Mouse (Mus musculus) thymus, postnatal 0 days (tissue): Measurements from ENCODE around the gene Eif3k. TPM values are rescaled to one million over a fixed set of nuclear protein-coding genes. Genes with fewer than 3 reads are reported as not detected.
"Not testable (repeated sequence)": the region's sequence is repeated elsewhere in the genome, so short reads cannot be mapped to it uniquely, and the experiment has no call there.

Experiments used
- DNase-seq: peaks from one replicate; pipeline ENCODE4 v3.0.0-alpha.2; 2015; ENCODE audit warnings: low spot score
- polyA plus RNA-seq: library from polyadenylated mRNA; unstranded; fragments of >200 nt; fragmentation: Nextera tagmentation; extraction: Ambion mirVana; gene quantifications from 2 replicates; pipeline ENCODE4 v1.2.1, GENCODE M21; 2015

Eif3k gene
- polyA plus RNA-seq, 1 experiment from 2014 or later = 497 TPM

DNA sequence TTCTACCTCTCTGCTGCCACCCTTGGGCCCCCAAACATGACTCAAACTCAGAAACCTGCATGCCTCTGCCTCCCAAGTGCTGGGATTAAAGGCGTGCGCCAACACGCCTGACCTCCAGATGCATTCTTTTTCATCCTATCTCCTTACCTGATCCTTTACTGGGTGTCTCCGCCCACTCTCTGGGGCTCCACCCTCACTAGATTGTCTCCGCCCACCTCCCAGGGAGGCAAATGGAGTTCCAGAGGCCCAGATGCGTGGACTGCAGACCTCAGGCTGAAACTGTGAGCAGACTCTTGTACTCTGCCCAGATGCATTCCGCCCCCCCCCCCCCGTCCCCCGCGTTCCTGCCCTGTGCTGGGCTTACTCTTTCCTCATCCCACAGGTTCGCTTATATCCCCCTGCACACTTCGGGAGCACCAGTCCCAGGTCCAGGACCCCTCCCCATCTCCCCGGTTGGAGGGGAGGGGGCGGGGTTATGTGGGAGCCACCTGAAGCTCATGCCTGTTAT, 9.2 kb upstream of the Eif3k start:
- DNase-seq = no peak

DNA sequence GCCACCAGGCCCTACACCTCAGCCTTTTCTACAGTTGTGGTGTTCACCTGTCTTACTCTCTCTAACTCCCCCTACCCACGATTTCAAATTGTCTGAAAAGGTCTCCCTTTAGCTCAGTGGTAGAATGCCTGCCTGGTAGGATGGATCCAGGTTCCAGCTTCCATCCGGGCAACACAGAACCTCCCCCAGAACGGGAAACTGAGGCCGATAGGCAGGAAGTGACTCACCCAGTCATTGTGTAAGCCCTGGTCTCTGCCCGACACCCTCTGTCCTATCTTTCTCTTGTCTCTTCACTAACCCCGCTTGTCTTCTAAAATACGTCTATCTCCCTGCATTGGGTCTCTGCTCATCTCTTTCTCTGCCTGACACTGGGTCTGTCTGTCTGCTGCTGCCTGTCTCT, 3.5 kb upstream of the Eif3k start:
- no peak for DNase-seq

DNA sequence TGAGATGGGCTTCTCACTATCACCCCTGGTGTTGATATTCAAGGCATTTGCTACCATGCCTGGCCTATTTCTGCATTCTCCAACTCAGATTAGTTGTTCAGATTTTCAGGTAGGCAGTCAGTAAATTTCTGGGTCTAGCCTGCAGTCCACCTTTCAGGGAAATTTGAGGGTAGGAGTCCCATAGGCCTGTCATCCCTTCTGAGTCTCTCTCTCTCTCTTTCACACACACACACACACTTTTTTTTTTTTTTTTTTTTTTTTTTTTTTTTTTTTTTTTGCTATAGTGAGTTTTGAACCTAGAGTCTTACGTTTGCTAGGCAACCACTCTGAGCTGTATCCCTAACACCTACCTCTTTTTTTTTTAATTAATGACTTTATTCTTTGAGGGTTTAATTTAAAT, 2.8 kb upstream of the Eif3k start:
- DNase-seq = no peak

DNA sequence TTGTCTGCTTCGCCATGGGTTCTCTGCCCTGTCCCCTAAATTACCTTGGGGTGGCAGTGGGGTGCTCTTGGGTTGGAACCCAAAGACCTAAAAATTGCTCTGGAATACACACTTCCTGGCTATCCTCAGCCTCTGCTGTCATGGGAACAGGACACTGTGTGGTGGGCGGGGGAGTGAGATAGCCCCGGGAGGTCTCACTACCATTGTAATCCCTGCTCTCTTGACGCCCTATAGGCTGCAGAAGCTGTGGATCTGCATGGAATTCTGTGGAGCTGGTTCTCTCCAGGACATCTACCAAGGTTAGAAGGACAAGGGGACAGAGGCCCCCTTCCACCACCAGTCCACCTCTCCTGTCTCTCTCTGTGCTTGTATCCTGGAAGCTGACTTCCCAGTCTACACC, 2.2 kb upstream of the Eif3k start:
- DNase-seq = no peak

DNA sequence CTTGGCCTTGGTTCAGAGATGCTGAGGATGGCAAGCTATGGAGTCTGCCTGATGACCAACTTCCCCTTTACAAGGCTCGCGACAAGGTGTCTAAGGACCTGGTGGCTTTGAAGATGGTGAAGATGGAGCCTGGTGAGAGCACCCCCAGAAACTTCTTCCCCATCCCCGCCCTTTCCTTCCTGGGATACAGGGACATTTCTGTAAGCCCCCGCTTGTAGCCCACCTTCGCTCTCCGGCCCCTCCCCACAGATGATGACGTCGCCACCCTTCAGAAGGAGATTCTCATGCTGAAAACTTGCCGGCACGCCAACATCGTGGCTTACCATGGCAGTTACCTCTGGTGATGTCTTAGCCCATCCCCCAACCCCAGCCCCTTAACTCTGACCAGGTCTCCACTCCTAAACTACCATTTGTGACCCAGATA, 1.5 kb upstream of the Eif3k start:
- DNase-seq = peak; percentile 47

DNA sequence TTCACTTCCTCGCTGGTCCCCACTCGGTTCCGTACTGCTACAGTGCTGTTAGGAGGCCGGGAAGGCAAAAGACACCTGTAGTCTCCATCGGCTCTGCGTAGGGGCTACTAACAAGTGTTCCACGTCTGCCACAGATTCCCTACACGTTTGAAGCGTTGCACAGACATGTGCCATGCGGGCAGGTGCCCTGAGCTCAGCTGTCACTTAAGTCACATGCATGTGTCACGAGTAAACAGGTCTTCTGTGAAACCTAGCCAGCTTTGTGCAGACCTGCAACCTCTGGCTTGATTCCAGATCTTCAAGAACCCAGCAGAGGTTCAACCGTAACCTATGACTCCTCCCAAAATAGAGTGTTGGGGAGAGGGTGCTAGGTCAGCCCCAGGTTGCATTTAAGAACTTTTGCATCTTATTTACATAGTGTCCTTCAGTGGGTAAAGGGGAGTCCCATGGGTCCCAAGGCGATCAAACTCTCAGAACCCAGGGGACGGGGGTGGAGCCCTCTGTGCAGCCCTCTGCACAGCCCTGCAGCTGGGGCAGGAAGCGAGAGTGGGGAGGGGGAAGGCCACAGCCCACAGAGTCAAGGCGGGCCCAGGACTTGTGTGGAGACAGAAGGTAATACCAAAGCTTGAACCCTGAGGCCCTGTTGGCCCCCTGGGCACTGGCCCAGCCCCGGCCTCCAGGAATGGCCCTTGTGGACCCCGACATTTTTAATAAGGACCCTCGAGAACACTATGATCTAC, 780 bp upstream of the Eif3k start:
- DNase-seq = peak; percentile 88

DNA sequence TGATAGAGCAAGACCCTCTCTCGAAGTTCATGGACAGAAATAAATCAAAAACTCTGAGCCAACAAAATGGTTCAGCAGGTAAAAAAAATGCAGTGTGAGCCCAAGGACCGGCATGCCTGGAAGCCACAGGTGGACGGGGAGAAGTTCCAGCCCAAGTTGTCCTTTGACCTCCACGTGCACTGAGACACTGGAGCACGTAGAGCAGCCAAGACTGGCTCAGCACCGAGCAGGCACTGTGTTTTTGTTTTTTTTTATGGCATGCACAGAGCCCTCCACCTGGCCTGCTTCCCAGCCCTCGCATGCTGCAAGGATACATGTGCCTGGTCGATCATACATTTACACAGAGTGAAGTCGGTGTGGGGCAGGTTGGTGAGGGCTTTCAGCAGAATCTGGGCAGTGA, 4.1 kb downstream of the Eif3k start:
- DNase-seq = no peak

DNA sequence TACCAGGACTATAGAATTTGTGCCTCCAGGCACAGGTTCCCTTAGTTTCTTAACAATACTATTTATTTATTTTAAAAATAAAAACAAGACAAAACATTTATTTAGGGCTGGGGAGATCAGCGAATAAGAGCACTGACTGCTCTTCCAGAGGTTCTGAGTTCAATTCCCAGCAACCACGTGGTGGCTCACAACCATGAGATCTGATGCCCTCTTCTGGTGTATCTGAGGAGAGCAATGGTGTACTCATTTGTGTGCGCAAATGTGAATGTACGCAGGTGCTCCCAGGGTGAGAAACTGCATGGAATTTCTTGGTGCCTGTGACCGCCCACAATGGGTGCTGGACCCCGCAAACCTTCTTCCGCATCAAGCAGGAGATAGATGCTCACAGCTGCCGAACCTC, 8.6 kb downstream of the Eif3k start:
- DNase-seq = no peak

DNA sequence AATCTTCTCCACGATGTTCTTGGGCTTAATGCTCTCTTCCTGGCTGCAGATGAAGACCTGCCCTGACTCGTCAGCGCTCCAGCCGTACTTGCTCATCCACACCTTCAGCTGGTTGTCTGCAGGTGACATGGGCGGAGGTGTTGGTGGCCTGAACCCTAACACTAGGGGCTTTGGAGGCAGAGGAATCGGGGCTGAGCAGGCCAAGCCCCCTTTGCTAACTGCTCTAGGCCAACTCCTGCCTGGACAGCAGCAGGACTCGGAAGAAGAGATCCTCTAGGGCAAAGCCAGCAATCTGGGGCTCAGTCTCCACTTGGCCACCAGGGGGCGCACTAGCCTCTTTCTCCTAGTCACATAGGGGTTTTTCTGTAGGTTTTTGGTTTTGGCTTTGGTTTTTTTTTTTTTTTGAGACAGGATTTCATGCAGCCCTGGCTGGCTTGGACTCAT, 9.1 kb downstream of the Eif3k start:
- peak; percentile 74 for DNase-seq

DNA sequence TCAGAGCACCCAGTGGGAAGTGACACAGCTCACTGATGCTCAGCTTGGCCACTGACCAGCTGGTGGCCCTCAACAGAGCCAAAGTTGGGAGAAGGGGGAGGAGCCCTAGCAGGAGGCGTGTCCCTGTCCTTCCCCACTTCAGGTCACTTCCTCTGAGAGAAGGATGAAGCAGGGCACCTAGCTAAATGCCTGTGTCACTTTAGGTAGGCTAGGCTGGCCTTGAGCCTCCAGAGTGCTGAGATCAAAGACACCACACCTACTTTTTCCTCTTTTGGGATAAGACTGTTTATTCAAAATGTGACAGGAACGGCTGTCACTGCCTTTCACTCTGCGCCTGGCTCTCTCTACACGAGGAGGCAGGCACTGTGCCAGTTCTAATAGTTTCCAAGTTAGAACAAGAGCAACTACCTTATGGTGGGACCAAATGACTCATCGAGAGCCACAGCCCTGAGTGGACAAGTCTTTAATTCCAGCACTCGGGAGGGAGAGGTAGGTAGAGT, 9.8 kb downstream of the Eif3k start:
- DNase-seq = no peak

DNA sequence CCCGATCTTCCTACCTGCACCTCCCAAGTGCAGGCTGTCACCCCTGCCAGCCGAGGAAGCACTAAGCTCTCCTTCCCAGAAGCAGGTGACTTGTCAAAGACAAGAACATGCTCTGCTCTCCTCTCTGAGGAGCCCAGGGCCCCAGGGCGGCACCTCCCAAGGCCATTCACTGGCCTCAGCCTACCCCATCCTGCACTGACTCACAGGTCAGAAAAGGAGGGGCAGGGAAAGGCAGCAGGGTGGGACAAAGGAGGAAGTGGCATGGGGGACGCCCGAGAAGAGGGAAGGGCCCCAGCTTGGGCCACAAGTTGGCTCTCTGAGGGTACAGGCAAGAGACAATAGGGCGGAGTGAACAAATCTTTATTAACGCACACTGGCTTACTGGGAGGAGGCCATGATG, 10.6 kb downstream of the Eif3k start:
- DNase-seq = no peak

DNA sequence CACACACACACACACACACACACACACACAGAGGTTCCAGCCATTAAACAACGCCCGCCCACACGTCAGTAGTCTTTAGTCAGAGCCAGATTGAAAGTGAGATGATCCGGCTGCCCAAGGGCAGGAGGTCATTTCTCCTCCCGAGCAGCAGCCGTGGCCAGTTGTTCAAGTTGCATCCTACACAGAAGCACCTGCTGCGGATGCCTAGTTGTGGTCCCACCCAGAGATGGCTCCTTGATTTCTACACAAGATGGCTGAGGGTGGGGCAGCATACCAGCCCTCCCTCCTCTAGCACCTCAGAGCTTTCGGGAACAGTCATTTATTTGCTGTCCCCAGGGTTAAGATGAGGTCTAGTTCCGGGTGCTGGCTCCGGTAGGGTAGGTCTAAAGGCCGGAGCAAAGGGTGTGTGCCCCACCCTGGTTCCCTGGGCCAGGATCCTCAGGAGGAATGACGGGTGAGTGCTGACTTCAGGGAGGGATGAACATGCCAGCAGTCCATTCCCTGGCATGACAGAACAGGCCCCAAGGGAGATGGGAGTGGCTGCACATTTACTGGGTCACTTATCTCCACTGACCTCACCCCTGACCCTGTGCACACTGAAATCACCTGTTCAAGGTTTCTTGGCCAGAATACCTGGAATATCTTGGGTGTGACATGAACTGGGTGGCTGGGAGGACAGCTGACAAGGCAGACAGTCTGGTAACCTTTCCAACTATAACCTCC, 11.8 kb downstream of the Eif3k start:
- DNase-seq = no peak

DNA sequence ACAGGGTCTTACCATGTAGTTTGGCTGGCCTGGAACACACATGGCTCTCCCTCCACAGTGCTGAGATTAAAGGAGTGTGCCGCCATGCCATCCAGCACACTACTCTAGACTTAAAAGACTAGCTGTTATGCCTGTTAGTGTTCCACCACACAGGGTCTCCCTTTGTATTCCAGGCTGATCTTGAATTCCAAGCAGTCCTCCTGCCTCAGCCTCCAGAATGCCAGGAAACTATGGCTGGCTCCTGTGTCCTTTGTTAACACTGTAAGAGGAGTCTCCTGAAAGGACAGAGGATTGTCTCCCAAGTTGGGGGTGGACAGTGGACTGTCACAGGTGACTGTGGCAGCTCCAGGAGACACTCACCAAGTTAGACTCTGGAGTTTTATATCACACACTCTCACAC, 12.4 kb downstream of the Eif3k start:
- DNase-seq = no peak

DNA sequence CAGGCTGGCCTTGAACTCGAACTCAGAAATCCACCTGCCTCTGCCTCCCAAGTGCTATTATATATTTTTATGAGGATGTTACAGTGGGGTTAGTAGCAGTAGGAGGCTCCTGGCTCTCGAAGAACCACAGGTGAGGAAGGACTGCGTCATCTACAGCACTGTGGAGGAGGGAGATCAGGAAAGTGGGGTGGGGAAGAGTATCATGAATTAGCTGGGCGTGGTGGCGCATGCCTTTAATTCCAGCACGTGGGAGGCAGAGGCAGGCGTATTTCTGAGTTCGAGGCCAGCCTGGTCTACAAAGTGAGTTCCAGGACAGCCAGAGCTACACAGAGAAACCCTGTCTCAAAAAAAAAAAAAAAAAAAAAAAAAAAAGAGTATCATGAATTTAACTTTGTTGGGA, 13.5 kb downstream of the Eif3k start:
- not testable (repeated sequence) for DNase-seq

DNA sequence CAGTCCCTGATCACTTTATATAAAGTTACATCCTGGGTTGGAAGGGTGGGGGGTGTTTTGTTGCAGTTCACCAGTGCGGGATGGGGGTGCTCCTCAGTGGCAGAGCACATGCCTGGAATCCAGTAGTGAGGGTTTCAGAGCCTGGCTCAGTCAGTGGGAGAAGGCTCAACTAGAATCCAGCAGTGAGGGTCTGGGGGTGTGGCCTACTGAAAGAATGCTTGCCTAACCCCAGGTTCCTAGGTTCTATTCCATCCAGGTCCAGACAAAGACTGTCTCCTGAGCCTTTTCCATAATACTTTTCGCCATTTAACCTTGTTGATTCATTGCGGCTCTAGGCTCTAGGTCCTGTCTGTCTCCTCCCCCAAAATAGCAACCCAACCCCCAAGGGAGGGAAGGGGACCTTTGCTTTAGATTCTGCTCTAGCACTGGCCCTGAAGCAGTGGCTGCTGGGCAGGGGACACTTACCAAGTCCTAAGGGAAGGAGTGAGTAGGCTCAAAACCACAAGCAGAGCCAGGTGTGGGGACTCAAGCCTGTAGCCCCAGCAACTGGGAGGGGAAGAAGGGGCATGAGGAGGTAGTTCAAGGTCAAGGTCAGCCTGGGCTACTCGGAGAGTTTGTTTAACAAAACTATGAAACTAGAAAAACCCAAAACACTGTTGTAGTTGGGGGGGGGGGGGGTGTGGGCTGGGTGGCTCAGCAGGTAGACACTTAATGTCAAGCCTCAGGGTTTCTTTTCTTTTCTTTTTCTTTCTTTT, 14.7 kb downstream of the Eif3k start:
- no peak for DNase-seq

DNA sequence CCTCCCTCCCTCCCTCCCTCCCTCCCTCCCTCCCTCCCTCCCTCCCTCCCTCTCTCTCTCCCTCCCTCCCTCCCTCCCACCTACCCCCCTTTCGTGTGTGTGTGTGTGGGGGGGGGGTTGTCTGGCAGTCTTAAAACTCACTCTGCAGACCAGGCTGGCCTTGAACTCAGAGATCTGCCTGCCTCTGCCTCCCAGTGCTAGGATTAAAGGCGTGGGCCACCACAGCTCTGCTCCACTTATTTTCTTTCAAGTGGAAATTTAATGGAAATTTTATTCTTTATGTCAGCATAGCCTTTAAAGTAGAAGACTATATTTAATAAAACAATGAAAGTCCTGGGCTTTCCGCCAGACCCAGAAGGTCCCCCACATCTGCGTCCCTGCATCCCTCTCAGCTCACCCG, 15.5 kb downstream of the Eif3k start:
- DNase-seq = no peak

DNA sequence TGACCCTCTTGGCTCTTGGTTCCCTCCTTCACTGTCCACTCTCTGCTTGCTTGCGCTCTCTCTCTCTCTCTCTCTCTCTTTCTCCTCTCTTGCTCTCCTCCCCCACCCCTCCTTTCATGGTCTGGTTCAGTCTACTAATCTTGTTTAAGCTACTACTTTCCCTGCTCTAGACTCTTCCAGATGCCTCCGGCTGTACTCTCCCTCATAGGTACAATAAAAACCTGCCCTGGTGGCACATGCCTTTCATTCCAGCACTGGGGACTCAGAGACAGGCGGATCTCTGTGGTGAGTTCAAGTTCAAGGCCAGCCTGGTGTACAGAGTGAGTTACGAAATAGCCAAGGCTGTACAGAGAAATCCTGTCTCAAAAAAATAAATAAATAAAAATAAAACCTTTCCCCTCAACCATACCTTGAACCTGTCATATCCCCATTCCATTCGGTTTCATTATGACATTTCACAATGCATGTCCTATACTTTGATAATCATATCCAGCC, 16.3 kb downstream of the Eif3k start:
- DNase-seq = no peak

DNA sequence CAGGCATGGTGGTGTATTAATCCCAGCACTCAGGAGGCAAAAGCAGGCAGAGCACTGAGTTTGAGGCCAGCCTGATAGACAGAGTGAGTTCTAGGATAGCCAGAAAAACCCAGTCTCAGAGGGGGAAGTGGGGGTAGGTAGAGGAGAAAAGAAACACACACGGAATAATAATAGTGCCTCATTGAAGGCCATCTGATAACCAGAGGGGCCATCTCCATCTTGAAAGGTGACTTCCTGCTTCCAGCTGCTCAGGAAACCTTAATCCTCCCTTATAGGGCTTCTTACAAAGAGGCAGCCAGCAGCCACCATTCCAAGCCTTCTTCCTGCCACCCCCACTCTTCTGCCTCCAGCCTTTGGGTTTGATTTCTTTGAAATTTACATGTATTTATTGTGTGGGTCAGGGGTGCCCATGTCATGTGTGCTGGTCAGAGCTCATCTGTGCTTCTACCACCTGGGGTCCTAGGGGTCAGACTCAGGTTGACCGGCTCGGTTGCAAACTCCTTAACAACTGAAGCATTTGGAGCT, 18.2 kb downstream of the Eif3k start:
- DNase-seq = no peak

DNA sequence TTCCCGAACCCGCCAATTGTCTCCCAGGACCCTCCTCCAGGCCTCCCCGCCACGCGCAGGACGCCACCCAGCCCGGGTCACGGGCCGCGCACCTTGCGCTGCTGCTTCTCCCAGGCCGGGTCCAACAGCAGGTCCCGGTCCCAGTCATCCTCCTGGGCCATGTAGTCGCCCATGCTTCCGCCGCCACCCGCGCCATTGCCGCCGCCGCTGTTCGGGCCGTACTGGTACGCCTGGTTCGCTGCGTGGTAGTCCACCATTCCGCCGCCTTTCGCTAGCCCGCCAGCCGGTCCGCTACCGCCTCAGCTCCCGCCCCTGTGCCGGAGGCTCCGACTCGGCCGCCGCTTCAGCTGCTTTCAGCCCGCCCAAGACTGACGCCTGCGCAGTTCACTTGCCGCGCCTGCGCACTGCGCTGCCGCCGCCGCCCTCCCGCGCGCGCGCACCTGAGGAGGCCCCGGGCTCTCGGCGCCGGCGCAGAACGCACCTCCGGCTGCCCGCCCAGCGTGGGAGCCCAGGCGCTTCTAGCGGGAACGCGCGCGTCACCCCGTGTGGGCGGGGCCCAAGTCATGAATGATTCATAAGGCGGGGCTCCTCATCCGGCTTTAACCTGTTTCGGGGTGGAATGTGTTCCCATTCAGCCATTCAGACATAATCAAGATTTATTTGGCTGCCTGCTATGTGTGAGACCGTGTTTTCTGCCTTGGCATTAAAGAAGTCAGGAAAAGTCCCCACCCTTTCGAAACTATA, 19.6 kb downstream of the Eif3k start, which contains the start of gene Actn4:
Gene Actn4 (minus strand): TSS at position 414 of the 744 bp plus-strand sequence.
- DNase-seq = peak; percentile 99

DNA sequence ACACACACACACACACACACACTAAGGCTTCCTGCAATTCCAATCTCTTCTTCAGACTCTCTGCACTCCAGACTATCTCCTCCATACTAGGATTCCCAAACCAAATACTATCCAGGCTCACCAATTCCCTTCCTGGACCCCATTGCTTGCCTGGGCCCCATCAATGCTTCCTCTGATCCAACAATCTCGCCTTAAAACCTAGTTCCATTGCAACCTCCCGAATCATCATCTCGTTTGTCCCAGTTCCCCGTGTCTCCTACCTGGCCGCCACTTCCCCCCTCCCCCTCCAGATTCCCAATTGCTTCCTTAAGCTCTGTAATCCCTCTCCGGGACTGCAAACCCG, 20.1 kb downstream of the Eif3k start:
- DNase-seq = no peak
